Mouse (Mus musculus) midbrain, embryonic 15.5 days (tissue): ENCODE results near the gene Grk3. TPM values are rescaled to one million over a fixed set of nuclear protein-coding genes. Genes with fewer than 3 reads are reported as not detected.

Experiments
- ATAC-seq: fragments of 200-750 bp; cut with Nextera tagmentation; replicated peaks from 2 replicates; pipeline ENCODE4 v1.8.0; 2017; ENCODE audit warnings: moderate TSS enrichment
- H3K27ac ChIP-seq: fragments of 300-500 bp; sonication (generic); 2 replicates; pipeline ENCODE4 v1.5.1; 2015; ENCODE audit warnings: mild to moderate bottlenecking, inconsistent platforms
- H3K27me3 ChIP-seq: fragments of 300-500 bp; sonication (generic); replicated peaks from 2 replicates; pipeline ENCODE4 v1.6.1; 2015; ENCODE audit warnings: inconsistent platforms
- H3K36me3 ChIP-seq: fragments of 300-500 bp; sonication (generic); replicated peaks from 2 replicates; pipeline ENCODE4 v1.6.1; 2015; ENCODE audit warnings: inconsistent platforms
- H3K4me1 ChIP-seq: fragments of 300-500 bp; sonication (generic); 2 replicates; pipeline ENCODE4 v1.6.1; 2015; ENCODE audit warnings: inconsistent platforms
- H3K4me2 ChIP-seq: fragments of 300-500 bp; sonication (generic); 2 replicates; pipeline ENCODE4 v1.6.1; 2015; ENCODE audit warnings: inconsistent platforms, mild to moderate bottlenecking, moderate library complexity
- H3K4me3 ChIP-seq: fragments of 300-500 bp; sonication (generic); 2 replicates; pipeline ENCODE4 v1.5.1; 2015; ENCODE audit warnings: mild to moderate bottlenecking, inconsistent platforms
- H3K9ac ChIP-seq: fragments of 300-500 bp; sonication (generic); 2 replicates; pipeline ENCODE4 v1.6.1; 2015; ENCODE audit warnings: mild to moderate bottlenecking, inconsistent platforms
- H3K9me3 ChIP-seq: fragments of 300-500 bp; sonication (generic); 2 replicates; pipeline ENCODE4 v1.6.1; 2016; ENCODE audit warnings: inconsistent platforms
- WGBS: fragments of 180-500 bp; shearing (Covaris S2); methylation state at CpG from one replicate; pipeline ENCODE4 v1.1.7; 2015; ENCODE audit warnings: mixed read lengths; 5-methylcytosine and 5-hydroxymethylcytosine counted together
- polyA plus RNA-seq: library from polyadenylated mRNA; unstranded; fragments of >200 nt; fragmentation: Nextera tagmentation; extraction: Ambion mirVana; gene quantifications from 2 replicates; pipeline ENCODE4 v1.2.1, GENCODE M21; 2015

Gene Grk3
- polyA plus RNA-seq, 1 experiment from 2014 or later = 31.8 TPM

GRCm38 (mm10) chr5:112958293-112958692, 57.3 kb downstream of the Grk3 start:
- H3K4me3 ChIP-seq = no peak overlapping the region
- 56% methylated on average over 5 of the region's 5 CpGs for WGBS
- no peak for ATAC-seq

DNA sequence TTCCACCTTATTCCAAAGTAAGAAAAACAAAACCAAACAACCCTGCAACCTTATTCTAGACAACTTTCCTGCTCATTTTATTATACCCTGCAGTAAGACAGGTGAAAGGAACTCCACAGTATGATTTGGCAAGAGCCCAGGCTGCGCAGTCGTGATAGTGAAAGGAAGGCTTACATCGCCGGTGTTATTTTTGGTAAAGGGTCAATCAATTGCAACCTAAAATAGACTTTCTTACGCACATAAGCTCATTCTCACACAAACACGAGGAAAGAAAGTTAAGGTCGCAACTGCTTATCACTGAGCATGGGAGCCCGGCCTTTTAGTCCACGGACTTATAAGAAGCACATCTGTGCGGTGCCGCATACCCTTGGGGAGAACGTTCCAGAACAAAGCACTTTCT, 58.8 kb downstream of the Grk3 start:
- H3K4me3 ChIP-seq = no peak overlapping the region
- H3K9me3 ChIP-seq = no peaks in the 10 kb centered on the region
- H3K27ac ChIP-seq = no peak overlapping the region
- WGBS = 83% methylated on average over 12 of the region's 12 CpGs
- no peak overlapping the region for H3K9ac ChIP-seq
- H3K4me1 ChIP-seq = peaks cover 6% of the 10 kb centered on the region; the same call in 1 of the 2 replicates
- no peaks in the 10 kb centered on the region for H3K36me3 ChIP-seq
- ATAC-seq = no peak
- H3K4me2 ChIP-seq = no peak overlapping the region
- no peaks in the 10 kb centered on the region for H3K27me3 ChIP-seq

More at GRCm38 (mm10) chr5:112958293-112958692, 57.3 kb downstream of the Grk3 start:
- Histone ChIP-seq H3K9me3 (no peaks in the 10 kb centered on the region), H3K9ac (no peak overlapping the region), H3K4me1 (peaks cover 6% of the 10 kb centered on the region; the same call in 1 of the 2 replicates), H3K27ac (no peak overlapping the region), H3K4me2 (no peak overlapping the region), H3K27me3 (no peaks in the 10 kb centered on the region), H3K36me3 (no peaks in the 10 kb centered on the region)

- no peak for ATAC-seq
- H3K36me3 ChIP-seq = no peaks in the 10 kb centered on the region
- no peak overlapping the region for H3K4me3 ChIP-seq
- H3K4me2 ChIP-seq = no peak overlapping the region
- WGBS = 84% methylated on average over 8 of the region's 8 CpGs
- no peaks in the 10 kb centered on the region for H3K27me3 ChIP-seq
- H3K4me1 ChIP-seq = peaks cover 6% of the 10 kb centered on the region; the same call in 1 of the 2 replicates
- H3K9me3 ChIP-seq = no peaks in the 10 kb centered on the region
- H3K27ac ChIP-seq = no peak overlapping the region
- no peak overlapping the region for H3K9ac ChIP-seq
Observed at GRCm38 (mm10) chr5:112956368-112956767, 59.2 kb downstream of the Grk3 start.

DNA sequence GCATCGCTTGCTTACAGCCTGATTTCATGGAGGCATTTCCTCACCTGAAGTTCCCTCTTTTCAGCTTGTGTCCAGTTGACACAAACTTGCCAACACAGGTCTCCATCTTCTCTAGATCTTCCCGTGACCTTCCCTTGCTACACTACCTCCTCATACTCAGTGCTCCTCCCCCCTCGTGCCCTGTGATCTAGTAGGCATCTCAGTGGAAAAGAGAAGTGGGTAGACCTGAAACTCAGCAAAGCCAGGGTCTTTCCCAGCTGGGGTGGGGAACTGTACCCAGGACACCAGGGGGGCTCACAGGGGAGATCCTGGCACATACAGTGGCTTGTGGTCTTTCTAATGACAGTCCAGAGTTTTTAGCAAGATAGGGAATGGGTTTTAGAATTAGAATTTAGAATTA, 64.7 kb downstream of the Grk3 start:
- Histone ChIP-seq H3K4me2 (no peak overlapping the region), H3K4me3 (no peak overlapping the region), H3K9ac (no peak overlapping the region), H3K36me3 (no peaks in the 10 kb centered on the region), H3K9me3 (no peaks in the 10 kb centered on the region), H3K27me3 (no peaks in the 10 kb centered on the region), H3K4me1 (no peaks in the 10 kb centered on the region), H3K27ac (no peak overlapping the region)
- WGBS = 83% methylated on average over 3 of the region's 3 CpGs
- no peak for ATAC-seq

DNA sequence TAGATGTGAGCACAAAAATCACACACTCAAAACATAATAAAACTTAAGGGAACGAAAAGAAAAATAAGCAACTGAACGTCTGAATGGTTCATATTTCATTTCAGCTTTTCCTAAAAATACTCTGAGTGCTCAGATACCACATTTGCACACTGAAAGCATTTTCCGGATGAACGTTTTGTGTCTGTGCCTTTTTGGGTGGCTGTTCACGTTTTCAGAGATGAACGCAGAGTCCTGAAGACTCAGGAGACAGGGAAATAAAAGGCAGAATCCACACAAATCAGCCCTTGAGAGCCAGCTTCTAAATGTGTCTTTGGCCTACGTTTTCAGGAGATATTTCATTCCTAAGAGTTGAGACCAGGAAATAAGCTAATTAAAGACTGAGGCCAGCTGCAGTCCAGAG, 69.7 kb downstream of the Grk3 start:
- H3K9me3 ChIP-seq = no peaks in the 10 kb centered on the region
- H3K4me2 ChIP-seq = no peak overlapping the region
- WGBS = 86% methylated on average over 7 of the region's 7 CpGs
- H3K36me3 ChIP-seq = 0 out of 2 replicates have a peak, but pooled peaks cover 4% of the 10 kb centered on the region
- no peak for ATAC-seq
- peaks cover 8% of the 10 kb centered on the region for H3K4me1 ChIP-seq
- H3K4me3 ChIP-seq = no peak overlapping the region
- no peaks in the 10 kb centered on the region for H3K27me3 ChIP-seq
- no peak overlapping the region for H3K9ac ChIP-seq
- no peak overlapping the region for H3K27ac ChIP-seq

- H3K27ac ChIP-seq = peak overlapping the region; percentile 36; the same call in 1 of the 2 replicates
Observed at GRCm38 (mm10) chr5:112942244-112942643, 73.3 kb downstream of the Grk3 start.

DNA sequence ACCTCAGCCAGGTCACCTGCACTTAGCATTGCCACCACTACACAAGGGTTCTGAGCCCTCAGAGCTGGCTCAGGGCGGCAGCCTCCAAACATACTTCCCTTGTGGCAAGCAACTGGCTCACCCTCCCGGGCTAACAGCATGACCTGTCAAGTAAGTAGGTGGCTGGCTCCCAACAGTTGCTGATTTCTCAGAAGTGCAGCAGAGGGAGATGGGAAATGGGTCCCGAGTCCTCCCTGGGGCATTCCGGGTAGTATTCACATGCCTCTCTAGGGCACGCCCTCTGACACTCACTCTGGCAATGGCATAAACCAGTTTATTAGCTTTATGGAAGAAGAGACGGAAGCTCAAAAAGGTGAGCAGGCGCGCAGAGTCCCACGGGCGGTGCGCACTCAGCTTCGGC, 74.6 kb downstream of the Grk3 start:
- Histone ChIP-seq H3K4me1 (peaks cover 8% of the 10 kb centered on the region), H3K9ac (no peak overlapping the region), H3K27ac (no peak overlapping the region), H3K4me2 (no peak overlapping the region), H3K36me3 (0 out of 2 replicates have a peak, but pooled peaks cover 4% of the 10 kb centered on the region), H3K9me3 (no peaks in the 10 kb centered on the region), H3K27me3 (no peaks in the 10 kb centered on the region), H3K4me3 (no peak overlapping the region)
- ATAC-seq = no peak
- WGBS = 93% methylated on average over 12 of the region's 12 CpGs

More at GRCm38 (mm10) chr5:112942244-112942643, 73.3 kb downstream of the Grk3 start:
- Histone ChIP-seq H3K9ac (no peak overlapping the region), H3K4me2 (no peak overlapping the region), H3K4me3 (no peak overlapping the region), H3K9me3 (no peaks in the 10 kb centered on the region), H3K27me3 (no peaks in the 10 kb centered on the region), H3K36me3 (0 out of 2 replicates have a peak, but pooled peaks cover 4% of the 10 kb centered on the region), H3K4me1 (peaks cover 8% of the 10 kb centered on the region)
- 26% methylated on average over 7 of the region's 7 CpGs for WGBS
- ATAC-seq = no peak

- no peak for ATAC-seq
- 0 out of 2 replicates have a peak, but pooled peaks cover 4% of the 10 kb centered on the region for H3K36me3 ChIP-seq
- no peak overlapping the region for H3K4me2 ChIP-seq
- no peaks in the 10 kb centered on the region for H3K27me3 ChIP-seq
- WGBS = 83% methylated on average over 10 of the region's 10 CpGs
- no peaks in the 10 kb centered on the region for H3K9me3 ChIP-seq
- H3K4me3 ChIP-seq = no peak overlapping the region
- no peak overlapping the region for H3K9ac ChIP-seq
- H3K4me1 ChIP-seq = no peaks in the 10 kb centered on the region
- no peak overlapping the region for H3K27ac ChIP-seq
Observed at GRCm38 (mm10) chr5:112936632-112937031, 79.0 kb downstream of the Grk3 start.

DNA sequence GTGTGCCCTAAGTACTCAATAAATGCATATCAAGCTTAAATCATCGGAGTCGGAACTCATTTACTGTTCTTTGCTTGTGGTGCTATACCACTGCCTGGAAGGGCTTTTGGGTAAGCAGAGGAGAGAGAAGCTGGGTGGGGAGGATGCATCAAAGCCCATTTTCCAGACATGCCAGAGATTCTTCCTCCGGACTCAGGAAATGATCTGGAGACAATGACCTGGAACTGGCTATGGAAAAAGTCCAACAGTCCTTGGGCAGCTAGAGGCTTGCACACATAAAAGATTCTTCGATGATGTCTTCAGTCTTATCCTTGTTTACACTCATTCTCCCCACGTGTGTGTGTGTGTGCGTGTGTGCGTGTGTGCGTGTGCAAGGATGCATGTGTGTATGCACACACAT, 80.2 kb downstream of the Grk3 start:
- H3K27me3 ChIP-seq = no peaks in the 10 kb centered on the region
- H3K9me3 ChIP-seq = no peaks in the 10 kb centered on the region
- no peak overlapping the region for H3K27ac ChIP-seq
- H3K36me3 ChIP-seq = no peaks in the 10 kb centered on the region
- H3K9ac ChIP-seq = no peak overlapping the region
- H3K4me3 ChIP-seq = no peak overlapping the region
- WGBS = 92% methylated on average over 8 of the region's 8 CpGs
- no peak for ATAC-seq
- H3K4me2 ChIP-seq = no peak overlapping the region
- no peaks in the 10 kb centered on the region for H3K4me1 ChIP-seq

GRCm38 (mm10) chr5:112932878-112933567, 82.6 kb downstream of the Grk3 start:
- H3K27me3 ChIP-seq = no peaks in the 10 kb centered on the region
- H3K9ac ChIP-seq = no peak overlapping the region
- no peaks in the 10 kb centered on the region for H3K36me3 ChIP-seq
- WGBS = 83% methylated on average over 11 of the region's 11 CpGs
- H3K4me3 ChIP-seq = no peak overlapping the region
- ATAC-seq = no peak
- H3K9me3 ChIP-seq = no peaks in the 10 kb centered on the region
- no peak overlapping the region for H3K27ac ChIP-seq
- peaks cover 3% of the 10 kb centered on the region; the same call in 1 of the 2 replicates for H3K4me1 ChIP-seq
- no peak overlapping the region for H3K4me2 ChIP-seq

GRCm38 (mm10) chr5:112931901-112932300, 83.7 kb downstream of the Grk3 start:
- no peak overlapping the region for H3K27ac ChIP-seq

DNA sequence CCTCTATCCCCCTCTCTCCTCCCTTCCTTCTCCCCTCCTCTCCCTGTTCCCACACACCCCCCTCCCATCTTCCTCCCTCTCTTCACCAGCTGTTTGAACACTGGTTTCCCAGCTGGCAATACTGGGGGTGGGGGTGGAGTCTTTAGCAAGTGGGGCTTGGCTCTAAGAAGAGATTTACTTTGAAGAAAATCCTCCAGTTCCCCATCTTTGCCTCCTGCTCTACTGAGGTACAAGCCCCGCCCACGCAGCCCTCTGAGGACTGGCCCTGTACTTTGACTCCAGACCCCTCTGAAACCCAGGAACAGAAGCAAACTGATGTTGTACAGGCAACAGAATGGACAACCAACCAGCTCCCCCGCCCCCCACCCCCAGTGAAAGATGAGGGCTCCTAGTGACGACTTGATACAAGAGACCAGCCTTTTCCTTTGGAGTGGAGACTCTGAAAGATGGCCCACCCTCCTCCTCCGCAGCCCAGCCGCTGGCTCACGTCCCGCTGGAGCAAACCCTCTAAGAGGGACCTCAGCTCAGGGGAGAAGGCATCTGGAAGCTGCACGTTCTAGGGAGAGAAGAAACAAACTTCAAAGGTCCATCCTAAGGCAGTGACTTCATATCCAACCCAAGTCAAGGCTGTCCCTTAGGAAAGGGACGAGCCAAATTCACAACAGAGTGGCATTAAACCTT, 87.2 kb downstream of the Grk3 start:
- Histone ChIP-seq H3K9ac (no peak overlapping the region), H3K36me3 (no peaks in the 10 kb centered on the region), H3K9me3 (no peaks in the 10 kb centered on the region), H3K27ac (no peak overlapping the region), H3K4me2 (no peak overlapping the region), H3K27me3 (no peaks in the 10 kb centered on the region), H3K4me1 (peaks cover 6% of the 10 kb centered on the region; the same call in 1 of the 2 replicates), H3K4me3 (no peak overlapping the region)
- no peak for ATAC-seq
- WGBS = 41% methylated on average over 10 of the region's 10 CpGs

More at GRCm38 (mm10) chr5:112931901-112932300, 83.7 kb downstream of the Grk3 start:
- no peaks in the 10 kb centered on the region for H3K27me3 ChIP-seq
- H3K36me3 ChIP-seq = no peaks in the 10 kb centered on the region
- no peak for ATAC-seq
- WGBS = 70% methylated on average over 5 of the region's 5 CpGs
- peaks cover 6% of the 10 kb centered on the region; the same call in 1 of the 2 replicates for H3K4me1 ChIP-seq
- H3K4me3 ChIP-seq = no peak overlapping the region
- no peak overlapping the region for H3K9ac ChIP-seq
- H3K4me2 ChIP-seq = no peak overlapping the region
- no peaks in the 10 kb centered on the region for H3K9me3 ChIP-seq
